Mouse (Mus musculus) kidney, adult 8-10 months (tissue): ENCODE measurements around the gene Dbn1.
A peak's percentile ranks its signal among the peaks of the same experiment; 100 is the strongest.

ENCODE experiments used
- DNase-seq, 2 experiments: peaks; one replicate each; pipeline ENCODE4 v3.0.0; 2022

The Dbn1 gene

GRCm38 (mm10) chr13:55487578-55488498 is at the start of gene Dbn1:
Gene Dbn1 (minus strand): TSS chr13:55488111.
- no peak for DNase-seq

GRCm38 (mm10) chr13:55536194-55537175 is 48.6 kb upstream of the Dbn1 start, which contains the start of gene Ddx41:
Gene Ddx41 (minus strand): TSS chr13:55536658.
- peak; percentile 100 for DNase-seq

GRCm38 (mm10) chr13:55535796-55536193 is 47.9 kb upstream of the Dbn1 start:
- no peak for DNase-seq

GRCm38 (mm10) chr13:55535191-55535590 is 47.3 kb upstream of the Dbn1 start:
- DNase-seq, result no peak

GRCm38 (mm10) chr13:55529198-55529915 is 41.4 kb upstream of the Dbn1 start, which contains the start of gene Dok3:
Gene Dok3 (minus strand): TSS chr13:55529296.
- no peak for DNase-seq

- no peak for DNase-seq
Observed at GRCm38 (mm10) chr13:55527834-55528772, 40.2 kb upstream of the Dbn1 start.

DNA sequence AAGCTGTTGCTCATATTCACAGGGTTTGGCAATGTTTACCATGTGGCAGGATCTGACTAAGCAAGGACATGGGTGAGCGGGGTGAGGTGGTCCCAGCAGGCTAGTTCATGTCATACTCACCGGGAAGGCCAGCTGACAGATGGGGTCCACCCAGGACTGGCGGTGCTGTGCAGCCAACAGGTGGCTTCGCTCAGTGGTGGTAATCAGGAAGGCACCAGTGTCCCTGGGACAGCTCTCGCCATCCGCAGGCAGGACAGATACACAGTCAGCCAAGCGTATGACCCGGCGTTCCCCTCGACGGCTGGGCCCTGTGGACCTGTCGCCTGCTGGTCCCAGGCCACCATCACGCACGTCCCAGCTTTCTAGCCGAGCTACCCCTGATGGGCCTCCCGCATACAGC is 39.3 kb upstream of the Dbn1 start:
- no peak for DNase-seq

DNA sequence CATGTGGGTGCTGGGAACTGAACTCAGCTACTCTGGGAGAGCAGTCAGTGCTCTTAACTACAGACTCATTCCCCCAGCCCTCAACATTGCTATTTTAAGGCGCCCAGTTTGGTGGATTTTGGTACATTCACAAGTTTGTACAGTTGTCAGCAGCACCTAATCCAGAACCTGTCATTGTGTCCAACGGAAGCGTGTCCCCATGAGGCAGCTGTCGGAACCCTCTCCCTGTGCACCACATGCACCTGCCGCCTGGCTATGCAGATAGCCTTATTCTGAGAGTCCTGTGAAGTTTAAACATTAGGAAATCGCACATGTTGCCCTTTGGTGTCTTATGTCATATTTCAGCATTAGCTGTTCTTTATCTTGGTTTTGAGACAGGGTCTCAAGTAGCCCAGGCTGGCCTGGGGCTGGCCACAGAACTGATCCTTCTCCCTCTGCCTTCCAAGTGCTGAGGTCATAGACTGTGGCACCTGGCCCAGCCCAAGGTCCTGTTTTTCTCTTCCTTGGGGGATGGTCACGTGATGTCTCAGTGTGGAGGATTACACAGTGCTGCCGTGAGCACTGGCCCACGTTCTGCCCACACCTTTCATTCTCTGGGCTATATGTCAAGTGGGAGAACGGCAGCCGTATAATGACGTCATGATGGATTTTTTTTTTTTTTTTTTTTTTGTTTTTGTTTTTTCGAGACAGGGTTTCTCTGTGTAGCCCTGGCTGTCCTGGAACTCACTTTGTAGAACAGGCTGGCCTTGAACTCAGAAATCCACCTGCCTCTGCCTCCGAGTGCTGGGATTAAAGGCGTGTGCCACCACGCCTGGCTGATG is 38.0 kb upstream of the Dbn1 start:
- DNase-seq, result no peak

DNA sequence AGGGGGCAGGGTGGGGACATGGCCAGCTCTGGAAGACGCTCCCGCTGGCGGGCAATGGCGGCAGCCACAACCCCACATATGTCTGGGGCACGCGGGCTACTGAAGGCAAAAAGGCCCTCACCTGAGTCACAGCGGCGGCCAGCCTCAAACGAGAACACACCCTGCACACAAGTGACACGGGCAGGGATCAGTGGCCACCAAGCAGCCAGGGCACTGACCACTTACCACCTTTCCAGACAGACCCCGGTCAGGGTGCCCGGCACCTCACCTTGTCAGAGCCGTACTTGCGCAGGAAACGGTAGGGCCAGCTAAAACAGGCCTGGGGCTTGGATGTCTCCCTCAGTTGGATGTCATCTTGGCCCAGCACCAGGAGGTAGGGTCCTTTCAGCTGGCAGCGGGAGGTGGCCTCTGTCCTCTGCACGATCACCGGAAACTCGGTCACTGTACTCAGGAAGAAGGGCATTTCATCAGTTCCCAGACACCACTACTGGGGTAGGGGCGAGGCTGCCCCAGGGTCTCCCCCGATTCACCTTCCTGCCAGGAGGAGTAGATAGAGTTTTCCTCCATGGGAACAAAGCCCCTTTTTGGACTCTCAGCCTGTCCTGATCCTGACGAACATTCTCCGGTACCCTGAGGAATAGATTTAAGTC is 36.2 kb upstream of the Dbn1 start:
- DNase-seq, result no peak

DNA sequence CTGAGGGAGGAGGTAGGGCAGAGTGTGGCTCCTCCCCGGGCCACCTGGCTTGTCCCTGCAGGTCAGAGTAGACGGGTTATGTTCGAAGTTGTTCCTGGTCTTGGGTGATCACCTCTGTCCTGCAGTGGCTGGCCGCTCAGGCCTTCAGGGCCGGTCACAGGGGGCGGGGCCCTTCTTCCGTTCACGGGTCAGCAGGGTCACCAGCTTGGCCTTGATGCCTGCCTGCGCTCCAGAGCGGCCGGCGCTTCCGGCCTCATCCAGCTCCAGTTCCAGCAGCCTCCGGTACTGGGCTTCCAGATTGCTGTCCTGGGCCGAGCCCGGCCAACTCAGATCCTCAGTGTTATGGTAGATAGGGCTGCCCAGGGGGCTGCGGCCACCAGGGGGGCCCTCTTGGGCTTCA is 35.4 kb upstream of the Dbn1 start:
- DNase-seq, result peak; percentile 43 to 66

- DNase-seq, result no peak
Observed at GRCm38 (mm10) chr13:55522730-55523129, 34.8 kb upstream of the Dbn1 start.

DNA sequence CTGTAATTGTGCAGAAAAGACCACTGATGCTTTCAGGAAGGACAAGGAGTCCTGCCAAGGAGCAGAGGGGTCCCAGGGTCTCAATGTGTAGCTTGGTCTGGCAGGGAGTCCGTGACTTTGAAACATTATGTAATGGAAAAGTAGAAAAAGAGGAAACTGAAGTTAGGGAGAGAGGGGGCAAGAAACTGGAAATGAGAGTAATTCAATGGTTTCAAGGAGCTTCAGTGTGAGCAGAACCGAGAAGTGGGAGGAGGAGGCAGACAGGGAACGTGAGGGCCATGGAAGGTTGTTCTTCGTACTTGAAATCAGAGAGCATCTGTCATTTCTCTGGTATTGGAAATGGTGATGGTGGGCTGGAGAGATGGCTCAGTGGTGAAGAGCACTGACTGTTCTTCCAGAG is 31.7 kb upstream of the Dbn1 start:
- DNase-seq, result no peak

- DNase-seq, result peak; percentile 72 to 89
Observed at GRCm38 (mm10) chr13:55516955-55517354, 29.0 kb upstream of the Dbn1 start.

DNA sequence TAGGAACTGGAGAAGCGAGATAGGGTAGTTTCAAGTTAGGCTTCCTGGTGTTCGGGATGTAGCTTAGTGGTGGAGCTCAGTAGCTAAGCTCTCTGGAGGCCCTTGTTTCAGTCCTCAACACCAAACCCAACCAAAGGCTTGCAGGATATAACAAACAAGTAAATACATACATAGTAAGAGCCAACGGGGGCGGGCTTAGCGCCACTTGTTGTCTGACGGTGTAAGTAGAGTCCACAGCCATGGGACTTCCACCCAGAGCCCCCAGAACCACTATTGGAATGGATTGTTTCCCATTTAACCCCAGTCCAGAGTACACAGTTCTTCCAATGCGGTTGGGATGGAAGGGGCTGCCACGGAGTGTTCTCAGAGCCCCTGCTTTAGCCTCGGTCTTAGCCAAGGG is 25.9 kb upstream of the Dbn1 start:
- DNase-seq, result no peak

DNA sequence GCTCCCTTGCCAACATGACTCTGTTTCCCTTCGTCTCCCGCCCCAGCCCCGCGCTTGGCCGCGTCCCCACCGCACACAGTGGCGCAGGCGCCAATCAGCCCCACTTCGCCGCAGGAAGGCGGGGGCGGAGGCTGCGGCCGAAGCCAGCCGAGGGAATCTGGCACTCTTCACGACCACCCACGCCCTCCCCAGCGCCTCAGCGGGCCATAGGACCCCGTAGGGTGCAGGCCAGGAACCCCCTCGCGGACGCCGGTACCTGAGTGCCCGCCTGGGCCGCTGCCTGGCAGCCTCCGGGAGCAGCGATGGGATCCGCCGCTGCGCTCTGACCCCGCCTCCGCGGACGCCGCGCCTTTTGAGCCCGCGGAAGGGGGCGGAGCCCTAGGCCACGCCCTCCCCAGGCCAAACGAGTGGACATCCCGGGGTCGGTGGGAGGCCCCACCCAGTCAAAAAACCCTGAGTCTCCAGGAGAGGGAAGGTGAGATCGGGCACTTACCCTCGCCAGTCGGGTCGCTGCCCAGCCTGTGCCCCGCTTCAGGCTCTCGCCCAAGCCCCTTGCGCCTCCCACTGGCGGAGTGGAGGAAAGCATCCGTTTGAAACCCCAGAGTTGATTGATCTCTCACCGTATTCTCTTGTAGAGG is 25.3 kb upstream of the Dbn1 start, which contains the start of gene Pdlim7:
Gene Pdlim7 (minus strand): TSS at position 566 of the 638 bp plus-strand sequence.
- peak; percentile 86 to 91 for DNase-seq

- DNase-seq, result peak; percentile 59
Observed at GRCm38 (mm10) chr13:55512379-55513031, 24.6 kb upstream of the Dbn1 start.

GRCm38 (mm10) chr13:55511492-55511861 is 23.6 kb upstream of the Dbn1 start:
- no peak for DNase-seq

DNA sequence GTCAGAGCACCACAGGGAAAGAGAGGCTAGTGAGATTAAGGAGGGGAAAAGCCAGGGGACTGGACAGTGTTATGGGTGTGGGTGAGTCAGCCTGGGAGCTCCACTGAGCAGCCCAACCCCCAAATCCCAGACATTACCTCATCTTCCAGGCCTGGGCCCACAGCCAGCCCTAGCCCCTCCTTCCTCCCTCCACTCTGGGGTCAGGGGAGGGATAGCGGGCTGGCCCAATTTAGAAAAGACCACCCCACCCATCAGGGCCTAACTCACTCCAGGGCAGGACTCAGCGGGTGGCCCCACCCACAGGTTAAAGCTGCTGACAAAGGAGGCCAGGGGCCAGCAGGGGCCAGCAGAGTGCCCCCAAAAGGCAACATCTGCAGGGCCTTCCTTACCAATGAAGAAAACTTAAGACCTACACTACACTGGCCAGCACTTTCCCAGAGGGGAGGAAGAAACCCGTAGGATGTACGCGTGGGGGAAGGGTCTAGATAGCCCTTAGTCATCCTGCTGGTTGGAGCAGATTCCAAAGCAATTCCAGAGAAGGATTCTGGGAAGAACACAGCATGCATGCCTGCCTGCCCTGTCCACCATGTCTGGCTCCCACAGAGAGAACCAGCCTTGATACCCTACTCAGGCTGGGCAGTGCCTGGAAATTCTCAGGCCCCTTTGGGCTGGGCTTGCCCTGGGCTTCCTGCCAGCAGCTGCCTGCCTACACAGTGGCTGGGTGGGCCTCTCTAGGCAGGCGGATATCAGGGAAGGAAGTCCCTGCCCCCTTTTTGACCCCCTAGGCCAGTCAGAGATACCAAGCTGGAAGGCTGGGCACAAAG is 23.0 kb upstream of the Dbn1 start:
- peak; percentile 52 to 63 for DNase-seq
